Comparison of ENCODE assay signal across 8 mouse cellular contexts in genomic region chr4:105626371-105627320, GRCm38 (mm10).
DNase-seq lines count a peak whose midpoint lies in the region; ATAC-seq and TF ChIP-seq lines count a peak whose summit lies in the region.

No protein-coding gene starts in this region.

- TF ChIP-seq CTCF in brain, embryonic 14.5 days (IDR thresholded peaks at IDR 0.05; ENCODE audit: borderline replicate concordance, extremely low read depth, insufficient read depth, insufficient read length) = no peak

- intact Hi-C loops in left cerebral cortex, postnatal 4 days (cut with DNase I) = no loop called here
- intact Hi-C loops in heart, postnatal 10 days (cut with DNase I) = no loop called here

- no peak for ATAC-seq in inflammation-experienced regulatory T-cells, adult 6 months
- ATAC-seq in CD4-positive, CD25-positive, alpha-beta regulatory T cell, adult 4 months = no peak

- no peak for TF ChIP-seq POLR2A in brain, embryonic 14.5 days (IDR thresholded peaks at IDR 0.05; ENCODE audit: borderline replicate concordance, extremely low read depth, insufficient read depth, insufficient read length, poor library complexity, severe bottlenecking)

- DNase-seq in left cerebral cortex, postnatal 4 days = peak; percentile 78
- DNase-seq in left cerebral cortex, adult 11 months (ENCODE audit: low spot score) = no peak
- DNase-seq in brain, embryonic 14.5 days (ENCODE audit: low read depth) = peak; percentile 55
- DNase-seq in heart, postnatal 10 days = peak; percentile 49 to 57
- peak; percentile 69 for DNase-seq in lung, postnatal 14 days
- no peak for DNase-seq in retina, embryonic 14.5 days (ENCODE audit: low spot score)

Comparison
In these comparisons a context has a peak if more than half of its experiments do, and no peak if none do; other contexts are left out.
1. DNase-seq: peak in left cerebral cortex, postnatal 4 days (single experiment), brain, embryonic 14.5 days (single experiment), heart, postnatal 10 days (2 of 2) and lung, postnatal 14 days (single experiment); none in left cerebral cortex, adult 11 months (single experiment) and retina, embryonic 14.5 days (single experiment).